Mouse (Mus musculus) spleen, postnatal 4 days (tissue): ENCODE data around the gene Acp2.
"Not testable (repeated sequence)": the region's sequence is repeated elsewhere in the genome, so short reads cannot be mapped to it uniquely, and the experiment has no call there.

Experiments
- DNase-seq, 2 experiments: peaks; one replicate each; pipeline ENCODE4 v3.0.0; 2022; ENCODE audit warnings: low spot score in 2 of 2

Gene Acp2

DNA sequence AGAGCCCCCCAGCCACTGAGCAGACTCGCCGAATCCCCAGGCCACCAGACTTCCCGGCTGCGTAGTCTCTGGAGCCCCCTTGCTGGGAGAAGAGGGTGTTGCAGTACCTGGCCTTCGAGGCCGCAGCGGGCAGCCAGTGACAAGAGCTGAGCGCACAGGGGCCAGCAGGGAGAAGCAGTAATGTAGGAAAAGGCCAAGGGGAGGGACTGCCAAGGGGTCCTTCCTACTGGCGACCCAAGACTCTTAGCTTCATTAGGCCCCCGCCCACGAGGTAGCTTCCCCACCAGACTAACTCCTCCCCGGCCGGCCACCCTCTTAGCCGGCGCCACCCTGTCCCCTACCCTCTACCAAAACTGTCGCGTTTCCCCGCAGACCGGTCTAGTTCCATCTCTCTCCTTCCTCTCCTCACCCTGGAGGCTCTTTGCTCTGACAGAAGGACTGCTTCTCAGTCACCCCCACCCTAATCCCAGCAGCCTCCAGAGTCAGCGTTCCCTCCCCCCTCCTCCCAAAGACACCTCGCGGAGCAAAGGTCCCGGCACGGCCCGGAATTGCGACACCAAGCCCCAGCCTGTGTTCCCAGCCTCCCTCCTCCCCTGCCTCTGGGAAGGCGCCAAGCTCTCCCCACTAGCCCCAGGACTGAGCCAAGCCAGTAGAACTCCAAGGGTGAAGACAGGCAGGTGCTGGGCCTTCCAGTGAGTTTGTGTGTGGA lies 7.9 kb upstream of the Acp2 start:
- DNase-seq: peak; percentile 42 to 80

DNA sequence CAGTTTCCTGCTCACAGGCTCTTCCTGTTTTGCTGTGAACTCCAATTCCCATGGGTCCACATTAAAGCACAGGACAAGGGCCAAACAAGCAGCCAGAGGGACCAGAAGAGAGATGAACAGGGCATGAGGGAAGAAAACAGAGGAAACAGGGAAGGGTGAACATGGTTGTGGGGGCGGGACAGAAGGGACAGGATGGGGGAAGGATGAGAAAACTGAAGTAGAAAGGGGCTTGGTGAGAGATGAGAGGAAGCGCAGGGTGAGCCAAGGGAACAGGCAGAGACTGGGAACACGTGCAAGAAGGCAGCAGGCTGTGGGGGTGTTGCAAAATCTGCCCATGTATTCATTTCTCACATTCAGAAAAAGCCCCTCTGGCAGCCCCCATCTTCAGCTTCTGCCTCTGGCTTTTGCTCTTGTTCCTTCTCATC lies 6.1 kb upstream of the Acp2 start:
- DNase-seq: no peak

DNA sequence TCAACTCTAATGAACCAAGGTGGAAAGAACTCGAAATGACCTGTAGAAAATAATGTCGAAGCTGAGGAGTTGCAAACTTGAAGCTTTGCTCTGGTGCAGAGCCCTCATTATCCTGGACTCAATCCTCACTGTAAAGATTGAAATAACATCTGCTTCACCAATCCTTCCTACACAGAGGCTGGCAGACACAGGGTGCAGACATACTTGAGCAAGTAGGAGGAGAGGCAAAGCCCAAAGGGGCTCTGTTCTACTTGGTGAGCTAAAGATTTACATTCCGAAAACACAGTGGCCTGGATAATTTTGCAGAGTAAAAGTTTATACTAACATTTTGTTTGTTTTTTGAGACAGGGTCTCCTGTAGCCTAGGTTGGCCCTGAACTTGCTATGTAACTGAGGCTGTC lies 3.8 kb upstream of the Acp2 start:
- DNase-seq: no peak

DNA sequence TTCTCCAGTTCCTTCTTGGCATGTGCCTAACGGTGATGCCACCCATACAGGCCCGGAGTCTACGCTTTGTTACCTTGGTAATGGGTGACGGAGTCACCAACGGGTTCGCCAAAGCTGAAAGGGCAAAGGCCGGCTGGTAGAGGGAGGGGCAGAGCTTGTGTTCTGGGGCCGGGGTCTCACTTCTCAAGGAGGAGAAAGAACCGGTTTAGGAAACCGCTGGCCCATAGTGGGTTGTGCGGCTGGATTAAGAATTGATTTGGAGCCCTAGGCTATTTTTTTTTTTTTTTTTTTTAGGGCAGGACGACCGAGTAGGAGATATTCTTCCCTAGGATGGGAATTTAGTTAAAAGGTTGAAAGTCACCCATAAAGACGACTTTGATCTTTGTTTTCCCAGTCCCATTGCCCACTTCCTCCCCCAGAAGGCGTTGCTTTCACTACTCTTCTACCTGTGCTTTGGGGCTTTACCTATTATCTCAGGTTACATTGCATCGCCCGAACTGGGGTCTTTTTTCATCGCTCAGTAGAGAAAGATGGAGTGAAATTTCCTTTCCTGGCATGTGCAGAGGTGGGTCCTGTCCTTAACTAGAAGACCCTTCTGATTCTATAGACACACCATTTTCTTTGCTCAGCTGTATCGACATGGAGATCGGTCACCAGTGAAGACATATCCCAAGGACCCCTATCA lies 429 bp downstream of the Acp2 start:
- no peak for DNase-seq

DNA sequence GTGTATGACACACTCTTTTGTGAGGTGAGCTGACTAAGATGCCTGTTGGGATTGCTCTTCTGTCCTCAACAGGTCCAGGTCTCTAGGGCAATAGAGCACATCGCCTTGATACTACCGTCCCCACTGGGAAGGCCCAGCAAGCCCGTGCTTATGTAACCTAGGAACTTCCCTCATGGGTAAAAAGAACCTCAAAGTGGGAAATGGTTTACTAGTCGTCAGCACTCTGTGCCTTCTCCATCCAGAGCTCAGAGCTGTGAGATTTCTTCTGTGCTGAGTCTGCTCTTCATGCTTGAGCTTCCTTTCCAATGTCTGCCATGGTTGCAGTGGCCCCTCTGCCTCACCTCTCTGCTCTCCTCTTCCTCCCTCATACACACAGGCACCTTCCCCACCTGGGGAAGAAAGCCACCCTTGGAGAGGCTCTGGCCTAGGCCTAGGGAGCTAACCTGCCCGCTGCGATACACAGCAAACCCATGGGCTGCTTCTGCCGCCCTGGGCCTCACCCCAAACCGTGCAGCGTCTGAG lies 3.6 kb downstream of the Acp2 start:
- no peak for DNase-seq

DNA sequence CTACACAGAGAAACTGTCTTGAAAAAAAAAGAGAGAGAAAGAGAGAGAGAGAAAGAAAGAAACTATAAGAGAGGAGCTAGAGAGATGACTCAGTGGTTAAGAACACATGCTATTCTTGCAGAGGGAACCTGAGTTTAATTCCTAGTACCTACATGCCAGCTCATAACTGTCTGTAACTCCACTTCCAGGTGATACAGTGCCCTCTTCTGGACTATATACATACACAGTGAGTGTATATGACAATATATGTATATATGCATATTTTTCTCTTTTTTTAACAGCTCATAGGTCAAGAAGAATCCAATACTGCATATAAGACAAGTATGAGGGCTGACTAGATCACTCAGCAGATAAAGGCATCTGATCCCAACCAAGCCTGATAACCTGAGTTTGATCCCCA lies 10.6 kb downstream of the Acp2 start:
- no peak for DNase-seq

DNA sequence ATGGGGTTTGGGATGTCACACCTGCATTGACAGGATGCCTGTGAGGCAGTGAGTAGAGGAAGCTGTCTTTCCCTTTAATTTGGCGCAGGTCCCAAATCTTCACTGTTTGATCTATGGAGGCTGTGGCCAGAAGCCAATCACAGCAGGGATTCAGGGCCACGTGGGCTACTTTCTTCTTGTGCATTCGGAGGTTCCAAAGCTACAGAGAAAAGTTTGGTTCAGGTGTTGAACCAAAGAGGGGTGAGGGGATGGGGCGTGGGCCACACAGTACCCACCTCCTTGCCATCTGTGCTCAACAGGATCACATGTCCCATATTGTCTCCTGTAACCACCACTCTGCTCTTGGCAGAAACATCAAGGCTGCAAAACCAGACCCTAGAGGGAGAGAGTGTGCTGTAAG lies 14.3 kb downstream of the Acp2 start:
- DNase-seq: no peak

DNA sequence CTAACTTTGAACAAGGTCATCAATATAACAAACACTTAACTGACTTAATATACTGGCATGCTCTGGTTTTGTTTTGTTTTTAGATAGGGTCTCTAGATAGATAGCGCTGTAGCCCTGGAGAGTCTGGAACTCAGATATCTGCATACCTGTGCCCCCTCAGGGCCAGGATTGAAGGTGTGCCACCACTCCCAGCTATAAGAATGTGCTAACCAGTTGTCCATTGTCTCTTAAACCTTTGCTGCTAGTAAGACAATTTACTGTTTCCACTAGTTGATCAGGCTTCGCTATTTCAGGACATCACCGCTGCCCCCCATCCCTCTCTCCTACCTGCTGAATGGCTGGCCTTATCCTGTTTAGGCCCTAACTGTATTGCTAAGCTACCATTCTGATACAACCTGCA lies 17.8 kb downstream of the Acp2 start:
- DNase-seq: no peak

DNA sequence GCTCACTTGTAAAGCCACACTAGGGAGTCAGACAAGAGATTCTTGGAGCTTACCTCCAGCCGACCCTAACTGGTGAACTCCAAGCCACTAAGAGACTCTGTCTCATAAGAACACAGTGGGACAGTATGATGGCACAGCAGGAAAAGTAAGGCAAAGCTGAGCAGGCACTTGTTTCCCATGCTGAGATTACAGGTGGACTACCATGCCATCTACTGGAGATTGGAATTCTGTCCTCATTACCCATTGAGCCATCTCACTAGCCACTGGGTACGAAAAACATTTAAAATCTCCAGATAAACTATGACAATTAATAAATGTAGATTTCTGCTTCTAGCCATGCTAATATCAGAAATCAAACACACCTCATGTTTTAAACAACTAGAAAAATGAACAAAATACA lies 20.9 kb downstream of the Acp2 start:
- no peak for DNase-seq

DNA sequence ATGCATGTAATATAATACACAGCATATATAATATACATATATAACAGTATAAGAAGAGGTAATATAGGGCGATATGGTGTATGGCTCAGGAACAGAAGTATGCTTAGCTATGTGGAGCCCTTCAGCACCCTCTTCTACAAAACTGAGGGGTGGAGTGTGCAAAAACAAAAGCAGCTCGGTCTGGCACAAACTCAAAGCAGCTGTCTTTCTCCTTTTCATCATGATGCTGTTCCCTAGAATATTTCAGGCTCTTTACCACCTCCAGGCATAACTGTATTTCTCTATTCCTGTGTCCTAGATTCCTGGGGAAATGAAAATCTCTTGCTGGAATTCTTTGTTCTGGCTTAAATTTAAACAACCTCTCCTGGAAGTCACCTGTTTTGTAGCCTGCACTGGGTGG lies 27.1 kb downstream of the Acp2 start:
- no peak for DNase-seq

DNA sequence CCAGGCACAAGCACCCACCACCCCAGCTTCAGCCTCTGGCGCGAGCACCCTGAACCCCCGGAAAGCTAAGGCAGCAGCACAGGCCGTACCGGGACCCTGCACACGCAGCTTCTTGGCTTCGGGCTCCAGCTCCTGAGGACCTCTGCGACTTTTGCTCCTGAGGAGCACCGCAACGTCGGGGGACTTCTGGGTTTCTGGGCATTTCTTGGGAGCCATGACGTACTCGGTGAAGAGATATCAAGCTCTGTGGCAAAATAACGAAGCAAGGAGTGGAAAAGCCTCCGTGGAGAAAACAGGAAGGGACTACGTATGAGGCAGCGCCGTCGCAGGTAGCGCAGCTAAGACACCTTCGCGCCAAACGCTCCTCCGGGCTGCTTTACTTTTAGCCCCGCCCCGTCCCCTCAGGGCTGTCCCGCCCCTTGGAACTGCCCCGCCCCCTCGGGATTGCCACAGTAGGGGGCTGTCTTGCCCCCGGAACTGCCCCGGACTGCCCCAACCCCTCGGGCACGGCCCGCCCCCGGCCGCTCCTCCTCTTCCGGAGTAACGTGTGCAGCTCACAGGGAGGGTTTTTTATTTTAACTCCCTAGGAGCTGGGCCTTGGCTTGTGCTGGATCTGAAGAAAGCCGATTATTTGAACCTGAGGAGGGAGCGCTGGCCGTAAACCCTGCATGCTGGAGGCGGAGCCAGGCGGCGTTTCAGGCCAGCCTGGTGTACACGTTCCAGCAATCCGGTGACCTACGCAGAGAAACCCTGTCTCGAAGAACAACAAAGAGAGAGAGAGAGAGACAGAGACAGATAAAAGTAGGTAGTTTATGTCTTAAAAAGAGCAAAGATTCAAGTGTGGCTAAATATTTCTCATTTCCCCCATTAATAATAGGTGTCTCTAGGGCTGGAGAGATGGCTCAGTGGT lies 34.2 kb downstream of the Acp2 start, which contains the start of gene Ddb2:
Gene Ddb2 (minus strand): TSS at position 382 of the 910 bp plus-strand sequence.
- peak; percentile 93 to 97 for DNase-seq

DNA sequence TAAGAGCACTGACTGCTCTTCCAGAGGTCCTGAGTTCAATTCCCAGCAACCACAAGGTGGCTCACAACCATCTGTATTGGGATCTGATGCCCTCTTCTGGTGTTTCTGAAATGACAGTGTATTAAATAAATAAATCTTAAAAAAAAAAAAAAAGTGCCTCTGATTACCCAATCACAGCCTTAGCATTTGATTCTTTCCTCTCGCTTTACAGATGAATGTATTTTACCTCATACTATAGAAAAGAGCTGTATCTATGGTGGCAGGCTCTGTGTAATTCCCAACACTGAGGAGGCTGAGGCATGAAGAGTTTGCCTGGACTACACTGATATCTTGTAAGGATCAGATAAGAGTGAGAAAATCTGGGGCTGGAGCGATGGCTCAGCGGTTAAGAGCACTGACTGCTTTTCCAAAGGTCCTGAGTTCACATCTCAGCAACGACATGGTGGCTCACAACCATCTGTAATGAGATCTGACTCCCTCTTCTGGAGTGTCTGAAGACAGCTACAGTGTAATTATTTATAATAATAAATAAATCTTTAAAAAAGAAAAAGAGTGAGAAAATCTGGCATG lies 34.9 kb downstream of the Acp2 start:
- not testable (repeated sequence) for DNase-seq

DNA sequence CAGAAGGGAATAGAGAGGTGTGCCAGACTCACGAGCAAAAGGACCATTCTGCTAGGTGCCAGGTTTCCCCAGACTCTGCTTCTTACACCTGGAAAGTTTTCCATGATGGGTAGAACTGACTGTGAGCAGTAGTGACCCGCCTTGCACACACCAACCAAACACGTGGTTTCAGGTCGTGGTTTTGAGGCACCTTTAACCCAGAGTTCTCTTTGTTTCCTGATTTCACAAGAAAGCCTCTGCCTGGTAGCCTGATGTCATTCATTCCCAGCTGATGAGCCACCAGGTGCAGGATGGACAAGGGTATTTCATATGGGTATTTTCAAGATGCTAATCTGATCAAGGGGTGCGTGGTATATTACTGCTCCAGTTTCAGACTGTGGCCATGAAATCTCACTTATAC lies 39.9 kb downstream of the Acp2 start:
- no peak for DNase-seq

DNA sequence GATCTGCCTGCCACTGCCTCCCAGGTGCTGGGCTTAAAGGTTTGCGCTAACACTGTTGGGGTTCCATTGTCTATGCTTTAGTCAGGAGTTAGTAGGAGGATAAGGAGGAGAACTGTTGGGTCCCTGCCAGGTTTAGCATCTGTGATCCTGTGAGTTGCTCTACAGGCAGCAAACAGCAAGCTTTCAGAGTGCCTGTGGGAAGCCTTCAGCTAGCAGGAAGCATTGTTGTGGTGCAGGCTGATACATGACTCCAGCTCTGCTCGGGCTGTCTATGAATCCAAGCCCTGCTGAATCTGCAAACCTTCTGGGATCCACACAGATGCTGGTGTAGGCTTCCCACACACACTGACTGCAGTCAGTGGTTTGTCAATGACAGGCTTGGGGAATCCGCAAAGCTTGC lies 40.7 kb downstream of the Acp2 start:
- DNase-seq: no peak

DNA sequence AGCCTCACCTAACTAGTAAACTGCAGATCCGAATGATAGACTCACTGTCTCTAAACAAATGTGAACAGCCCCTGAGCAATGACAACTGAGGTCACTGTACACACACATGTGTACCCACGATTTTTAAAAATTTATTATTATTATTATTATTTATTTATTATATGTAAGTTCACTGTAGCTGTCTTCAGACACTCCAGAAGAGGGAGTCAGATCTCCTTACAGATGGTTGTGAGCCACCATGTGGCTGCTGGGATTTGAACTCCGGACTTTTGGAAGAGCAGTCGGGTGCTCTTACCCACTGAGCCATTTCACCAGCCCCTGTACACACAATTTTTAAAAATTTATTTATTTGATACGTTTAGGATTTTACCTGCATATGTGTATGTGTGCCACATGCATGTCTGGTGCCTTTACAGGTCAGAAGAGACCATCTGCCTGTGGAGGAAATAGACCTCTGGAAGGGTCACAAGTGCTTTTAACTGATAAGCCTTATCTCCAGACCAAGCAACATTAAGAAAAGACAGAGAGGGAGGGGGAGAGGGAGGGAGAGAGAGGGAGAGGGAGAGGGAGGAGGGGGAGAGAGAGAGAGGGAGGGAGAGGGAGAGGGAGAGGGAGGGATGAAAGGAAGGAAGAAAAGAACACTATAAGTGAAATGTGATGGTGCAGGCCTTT lies 42.0 kb downstream of the Acp2 start:
- no peak for DNase-seq

DNA sequence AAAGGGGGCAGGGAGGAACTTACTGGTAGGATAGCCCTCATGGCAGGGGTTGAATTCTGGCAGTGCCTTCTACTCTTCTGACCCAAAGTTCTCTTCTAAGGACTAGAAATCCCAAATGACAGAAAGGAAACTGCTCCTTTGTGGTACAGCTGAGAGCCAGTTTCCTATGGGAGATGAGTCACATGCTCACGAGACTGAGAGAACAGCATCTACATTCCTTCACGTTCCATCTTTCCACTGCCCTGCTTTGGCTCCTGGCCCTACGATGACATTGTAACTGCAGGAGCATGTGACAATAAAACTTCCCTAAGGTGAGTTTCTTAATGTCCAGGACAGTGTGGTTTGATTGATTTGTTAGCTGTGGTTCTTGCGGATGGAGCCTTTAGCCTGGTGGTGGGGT lies 45.7 kb downstream of the Acp2 start:
- DNase-seq: no peak

DNA sequence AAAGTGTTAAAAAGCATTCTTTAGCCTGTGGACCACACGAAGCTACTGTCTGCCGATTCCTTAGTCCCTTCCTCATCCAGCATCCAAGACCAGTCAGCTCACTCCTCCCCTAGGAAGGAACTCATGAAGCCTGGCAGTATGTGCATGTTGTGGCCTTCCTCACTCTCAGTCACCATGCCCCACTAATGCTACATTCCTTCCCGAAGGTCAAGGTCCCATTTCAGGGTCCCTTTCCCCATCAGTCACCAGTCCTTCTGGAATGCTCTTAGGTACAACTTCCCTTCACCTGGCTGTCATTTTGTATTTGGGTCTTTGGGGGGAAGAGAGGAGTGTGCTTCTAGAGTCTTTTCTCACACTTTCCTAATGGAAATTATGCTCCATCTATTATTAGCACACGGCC lies 49.3 kb downstream of the Acp2 start:
- no peak for DNase-seq

DNA sequence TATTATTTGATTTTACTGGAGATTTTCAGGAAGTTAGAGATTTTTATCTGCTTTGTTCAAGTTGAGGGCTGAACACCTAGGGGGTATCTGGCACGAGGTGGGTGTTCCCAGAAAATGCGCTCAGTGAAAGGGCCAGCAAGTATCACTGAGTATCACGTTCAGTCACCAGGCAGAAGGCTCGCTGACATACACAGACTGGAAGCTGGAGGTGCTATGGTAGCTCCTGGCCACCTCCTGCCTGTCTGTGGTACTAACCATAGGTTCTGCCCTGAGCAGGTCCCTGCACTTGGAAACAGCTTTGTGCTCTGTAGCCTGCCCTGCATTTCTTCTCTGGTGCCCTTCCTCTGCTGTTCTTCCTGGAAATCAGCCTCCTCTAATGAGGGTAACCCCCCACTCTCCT lies 49.8 kb downstream of the Acp2 start:
- no peak for DNase-seq

DNA sequence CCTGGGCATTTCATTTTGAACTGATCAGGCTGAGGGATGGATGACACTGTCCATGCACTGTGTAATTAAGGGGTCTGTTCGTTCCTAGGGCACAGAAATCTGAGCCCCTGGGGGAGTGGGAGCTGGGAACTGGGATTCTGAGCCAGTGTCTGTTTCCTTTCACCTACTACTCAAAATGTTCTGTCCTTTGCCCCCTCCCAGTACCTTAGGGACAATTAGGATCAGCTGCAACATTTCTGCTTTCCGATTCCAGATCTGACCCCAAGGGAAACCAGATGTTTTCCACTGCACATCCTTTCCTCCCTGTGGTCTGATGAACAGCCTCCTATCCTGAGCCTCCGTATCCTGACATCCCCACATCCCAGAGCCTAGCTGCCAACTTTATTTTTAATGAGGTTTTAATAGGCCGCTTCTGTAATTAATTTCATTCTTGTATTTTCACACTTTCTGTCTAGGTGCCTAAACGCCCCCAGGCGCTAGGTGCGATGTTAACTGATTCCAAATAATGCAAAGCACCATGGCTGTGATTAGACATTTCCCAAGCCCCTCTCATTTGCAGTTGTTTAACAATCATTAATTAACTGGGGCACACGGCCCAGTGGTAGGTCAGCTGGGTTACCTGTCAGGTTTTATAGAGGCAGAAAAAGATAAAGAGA lies 52.2 kb downstream of the Acp2 start:
- DNase-seq: no peak

DNA sequence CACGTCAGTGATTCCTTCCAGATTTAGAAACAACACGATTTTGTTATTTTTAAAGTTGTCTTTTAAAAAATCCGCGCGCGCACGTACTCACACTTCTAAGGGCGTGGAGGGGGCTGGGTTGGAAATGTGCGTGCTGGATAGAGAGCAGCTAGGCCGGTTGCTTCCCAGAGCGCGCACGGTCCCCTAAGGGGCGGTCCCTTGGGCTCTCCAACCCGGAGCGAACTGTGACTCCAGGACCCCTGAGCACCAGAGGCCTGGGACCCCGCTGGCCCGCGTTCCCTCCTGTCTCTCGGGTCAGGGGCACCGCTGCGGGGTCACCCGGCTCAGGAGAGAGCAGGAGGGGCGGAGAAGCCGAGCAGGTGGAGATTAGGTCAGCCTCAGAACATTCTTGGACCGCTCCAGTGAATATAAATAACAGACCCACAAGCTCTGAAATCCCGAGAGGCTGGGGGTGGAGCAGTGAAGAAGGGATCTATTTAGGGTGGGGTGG lies 53.0 kb downstream of the Acp2 start, which contains the start of gene Pacsin3:
Gene Pacsin3 (plus strand): TSS at position 294 of the 490 bp plus-strand sequence.
- DNase-seq: no peak
